Mouse (Mus musculus): ENCODE data around the gene Aldh9a1. TPM values are rescaled to one million over a fixed set of nuclear protein-coding genes. Genes with fewer than 3 reads are reported as not detected.

The Aldh9a1 gene
- polyA plus RNA-seq, 1 experiment from 2014 or later: 36.2 TPM

DNA sequence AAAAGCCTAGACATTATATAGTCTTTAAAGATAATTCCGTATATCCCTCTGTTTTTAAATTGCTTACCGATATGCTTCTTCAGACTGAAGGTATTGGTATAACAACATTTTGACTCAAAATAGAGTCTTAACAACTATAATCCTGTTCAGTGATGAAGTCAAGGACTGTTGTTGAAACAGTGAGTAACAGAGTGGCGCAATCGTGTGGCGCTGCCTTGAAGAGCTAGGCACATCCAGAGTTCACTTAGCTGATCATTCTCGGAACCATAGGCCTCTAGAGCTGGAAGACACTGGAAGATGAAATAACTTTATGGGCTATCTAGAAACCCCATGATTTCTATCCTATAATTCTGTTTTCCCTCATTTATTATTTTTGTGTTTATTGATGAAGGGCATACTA lies 28.1 kb upstream of the Aldh9a1 start:
- WGBS: 99% methylated on average over 6 of the region's 6 CpGs
- H3K4me1 ChIP-seq (replicated peaks; ENCODE audit: control insufficient read depth, insufficient read depth, low read length): no peaks in the 10 kb centered on the region
- ATAC-seq (ENCODE audit: low FRiP score): no peak
- no peaks in the 10 kb centered on the region for H3K27me3 ChIP-seq (ENCODE audit: control insufficient read depth, insufficient read depth, low read length)
- H3K36me3 ChIP-seq (ENCODE audit: control insufficient read depth, insufficient read depth, low read length): peaks cover 6% of the 10 kb centered on the region
- H3K9me3 ChIP-seq (ENCODE audit: control insufficient read depth, low read length): no peaks in the 10 kb centered on the region
- H3K4me3 ChIP-seq (ENCODE audit: low read depth, low read length): no peak overlapping the region
- H3K4me2 ChIP-seq (replicated peaks; ENCODE audit: low read depth, low read length): no peak overlapping the region
- no peak overlapping the region for H3K9ac ChIP-seq (ENCODE audit: low read depth, low read length)
- no peak for DNase-seq (ENCODE audit: low spot score)
- no peak overlapping the region for H3K27ac ChIP-seq (ENCODE audit: low read depth, low read length)

DNA sequence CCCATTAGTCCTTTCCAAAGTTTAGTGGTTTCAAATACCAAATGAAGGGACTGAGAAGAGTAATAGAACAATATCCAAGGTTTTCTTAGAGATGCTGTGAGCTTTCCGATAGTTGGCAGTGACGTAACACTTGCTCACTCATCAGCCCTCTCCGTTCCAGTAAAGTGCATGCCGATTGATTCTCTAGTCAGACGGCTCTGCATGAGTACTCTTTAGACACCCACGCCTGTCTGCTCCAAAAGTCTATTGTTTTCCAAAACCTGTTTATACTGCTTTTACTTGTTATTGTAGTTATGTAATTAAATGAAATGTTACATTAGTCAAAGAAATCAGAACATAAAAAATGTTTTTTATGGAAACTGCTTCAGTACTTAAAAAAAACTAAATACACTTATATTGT lies 21.0 kb upstream of the Aldh9a1 start:
- H3K27ac ChIP-seq (ENCODE audit: low read depth, low read length): no peak overlapping the region
- 87% methylated on average over 6 of the region's 6 CpGs for WGBS
- H3K4me1 ChIP-seq (replicated peaks; ENCODE audit: control insufficient read depth, insufficient read depth, low read length): no peaks in the 10 kb centered on the region
- no peaks in the 10 kb centered on the region for H3K27me3 ChIP-seq (ENCODE audit: control insufficient read depth, insufficient read depth, low read length)
- H3K4me3 ChIP-seq (ENCODE audit: low read depth, low read length): no peak overlapping the region
- no peak overlapping the region for H3K9ac ChIP-seq (ENCODE audit: low read depth, low read length)
- H3K9me3 ChIP-seq (ENCODE audit: control insufficient read depth, low read length): no peaks in the 10 kb centered on the region
- DNase-seq (ENCODE audit: low spot score) (no peak), ATAC-seq (ENCODE audit: low FRiP score) (no peak)
- H3K4me2 ChIP-seq (replicated peaks; ENCODE audit: low read depth, low read length): no peak overlapping the region
- H3K36me3 ChIP-seq (ENCODE audit: control insufficient read depth, insufficient read depth, low read length): peaks cover 3% of the 10 kb centered on the region; the same call in 1 of the 2 replicates

DNA sequence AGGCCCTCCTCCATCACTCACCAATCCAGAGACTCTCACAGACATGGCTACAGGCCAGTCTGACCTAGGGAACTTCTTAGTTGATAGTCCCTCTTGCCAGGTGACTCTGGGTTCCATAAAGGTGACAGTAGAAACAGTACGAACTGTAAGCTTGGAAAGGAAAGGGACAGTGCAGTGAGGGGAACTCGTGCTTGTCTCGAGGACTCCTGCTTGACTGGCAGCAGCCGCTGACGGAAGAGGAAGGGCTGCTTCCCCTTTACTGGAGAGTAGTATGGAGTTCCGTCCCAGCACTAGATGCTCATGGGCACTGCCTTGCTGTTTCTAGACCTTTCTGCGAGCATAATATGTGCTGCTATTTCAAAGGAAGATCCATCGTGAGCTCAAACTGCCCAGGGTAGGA lies 18.7 kb upstream of the Aldh9a1 start:
- Histone ChIP-seq H3K9me3 (ENCODE audit: control insufficient read depth, low read length) (no peaks in the 10 kb centered on the region), H3K4me2 (replicated peaks; ENCODE audit: low read depth, low read length) (no peak overlapping the region), H3K4me3 (ENCODE audit: low read depth, low read length) (no peak overlapping the region), H3K4me1 (replicated peaks; ENCODE audit: control insufficient read depth, insufficient read depth, low read length) (no peaks in the 10 kb centered on the region), H3K27me3 (ENCODE audit: control insufficient read depth, insufficient read depth, low read length) (no peaks in the 10 kb centered on the region), H3K9ac (ENCODE audit: low read depth, low read length) (no peak overlapping the region), H3K27ac (ENCODE audit: low read depth, low read length) (no peak overlapping the region), H3K36me3 (ENCODE audit: control insufficient read depth, insufficient read depth, low read length) (peaks cover 3% of the 10 kb centered on the region; the same call in 1 of the 2 replicates)
- DNase-seq (ENCODE audit: low spot score): no peak
- 91% methylated on average over 8 of the region's 8 CpGs for WGBS
- no peak for ATAC-seq (ENCODE audit: low FRiP score)

GRCm38 (mm10) chr1:167336398-167336797 lies 13.4 kb upstream of the Aldh9a1 start:
- ATAC-seq (ENCODE audit: low FRiP score): no peak
- no peak for DNase-seq (ENCODE audit: low spot score)
- WGBS: 94% methylated on average over 3 of the region's 3 CpGs
- no peaks in the 10 kb centered on the region for H3K4me1 ChIP-seq (replicated peaks; ENCODE audit: control insufficient read depth, insufficient read depth, low read length)
- no peaks in the 10 kb centered on the region for H3K27me3 ChIP-seq (ENCODE audit: control insufficient read depth, insufficient read depth, low read length)
- H3K36me3 ChIP-seq (ENCODE audit: control insufficient read depth, insufficient read depth, low read length): no peaks in the 10 kb centered on the region
- H3K4me2 ChIP-seq (replicated peaks; ENCODE audit: low read depth, low read length): no peak overlapping the region
- no peak overlapping the region for H3K9ac ChIP-seq (ENCODE audit: low read depth, low read length)
- no peaks in the 10 kb centered on the region for H3K9me3 ChIP-seq (ENCODE audit: control insufficient read depth, low read length)
- H3K4me3 ChIP-seq (ENCODE audit: low read depth, low read length): no peak overlapping the region
- no peak overlapping the region for H3K27ac ChIP-seq (ENCODE audit: low read depth, low read length)

GRCm38 (mm10) chr1:167337463-167338095 lies 12.2 kb upstream of the Aldh9a1 start:
- peak; percentile 60 for ATAC-seq (ENCODE audit: low FRiP score)
- Histone ChIP-seq H3K4me1 (replicated peaks; ENCODE audit: control insufficient read depth, insufficient read depth, low read length) (no peaks in the 10 kb centered on the region), H3K27ac (ENCODE audit: low read depth, low read length) (no peak overlapping the region), H3K9me3 (ENCODE audit: control insufficient read depth, low read length) (no peaks in the 10 kb centered on the region), H3K4me2 (replicated peaks; ENCODE audit: low read depth, low read length) (no peak overlapping the region), H3K4me3 (ENCODE audit: low read depth, low read length) (no peak overlapping the region), H3K36me3 (ENCODE audit: control insufficient read depth, insufficient read depth, low read length) (no peaks in the 10 kb centered on the region), H3K27me3 (ENCODE audit: control insufficient read depth, insufficient read depth, low read length) (no peaks in the 10 kb centered on the region), H3K9ac (ENCODE audit: low read depth, low read length) (no peak overlapping the region)
- WGBS: 21% methylated on average over 12 of the region's 12 CpGs
- peak; percentile 94 for DNase-seq (ENCODE audit: low spot score)

GRCm38 (mm10) chr1:167339177-167339781 lies 10.5 kb upstream of the Aldh9a1 start:
- 80% methylated on average over 8 of the region's 9 CpGs for WGBS
- H3K9me3 ChIP-seq (ENCODE audit: control insufficient read depth, low read length): no peaks in the 10 kb centered on the region
- ATAC-seq (ENCODE audit: low FRiP score): no peak

DNA sequence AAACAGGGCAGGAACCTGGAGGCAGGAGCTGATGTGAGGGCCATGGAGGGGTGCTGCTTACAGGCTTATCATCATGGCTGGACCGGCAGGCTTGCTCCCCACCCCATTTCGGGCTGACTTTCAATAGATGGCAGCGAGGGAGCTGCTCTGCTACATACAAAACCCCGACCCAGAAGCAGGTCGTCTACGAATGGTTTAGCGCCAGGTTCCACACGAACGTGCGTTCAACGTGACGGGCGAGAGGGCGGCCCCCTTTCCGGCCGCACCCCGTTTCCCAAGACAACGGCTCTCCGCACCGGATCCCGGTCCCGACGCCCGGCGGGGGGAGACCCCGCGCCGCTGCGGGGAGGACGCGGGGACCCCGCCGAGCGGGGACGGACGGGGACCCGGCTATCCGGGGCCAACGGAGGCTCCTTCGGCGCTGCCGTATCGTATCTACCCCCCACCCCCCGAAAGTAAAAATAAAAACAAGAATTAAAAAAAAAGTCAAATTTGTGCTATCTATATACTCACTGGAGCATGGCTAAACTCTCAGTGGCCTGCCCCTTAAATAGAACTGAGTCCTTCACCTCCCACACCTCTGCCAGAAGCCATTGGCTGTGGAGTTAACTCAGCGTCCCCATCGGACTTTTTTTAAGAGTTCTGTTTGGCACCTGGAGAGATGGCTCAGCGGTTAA lies 9.5 kb upstream of the Aldh9a1 start:
- no peaks in the 10 kb centered on the region for H3K36me3 ChIP-seq (ENCODE audit: control insufficient read depth, insufficient read depth, low read length)
- no peaks in the 10 kb centered on the region for H3K4me1 ChIP-seq (replicated peaks; ENCODE audit: control insufficient read depth, insufficient read depth, low read length)
- H3K27me3 ChIP-seq (ENCODE audit: control insufficient read depth, insufficient read depth, low read length): no peaks in the 10 kb centered on the region
- peak; percentile 47; the same call in 1 of the 2 replicates for ATAC-seq (ENCODE audit: low FRiP score)
- no peak overlapping the region for H3K27ac ChIP-seq (ENCODE audit: low read depth, low read length)
- peak overlapping the region; percentile 38 for H3K4me3 ChIP-seq (ENCODE audit: low read depth, low read length)
- WGBS: 2% methylated on average over 44 of the region's 47 CpGs
- peak; percentile 39 for DNase-seq (ENCODE audit: low spot score)
- peak overlapping the region; percentile 75 for H3K4me2 ChIP-seq (replicated peaks; ENCODE audit: low read depth, low read length)
- H3K9me3 ChIP-seq (ENCODE audit: control insufficient read depth, low read length): no peaks in the 10 kb centered on the region
- H3K9ac ChIP-seq (ENCODE audit: low read depth, low read length): no peak overlapping the region; the same call in 1 of the 2 replicates

More at GRCm38 (mm10) chr1:167339177-167339781, 10.5 kb upstream of the Aldh9a1 start:
- H3K9ac ChIP-seq (ENCODE audit: low read depth, low read length): no peak overlapping the region
- H3K4me1 ChIP-seq (replicated peaks; ENCODE audit: control insufficient read depth, insufficient read depth, low read length): no peaks in the 10 kb centered on the region
- no peak for DNase-seq (ENCODE audit: low spot score)
- H3K27ac ChIP-seq (ENCODE audit: low read depth, low read length): no peak overlapping the region
- no peaks in the 10 kb centered on the region for H3K27me3 ChIP-seq (ENCODE audit: control insufficient read depth, insufficient read depth, low read length)
- H3K4me2 ChIP-seq (replicated peaks; ENCODE audit: low read depth, low read length): no peak overlapping the region
- H3K36me3 ChIP-seq (ENCODE audit: control insufficient read depth, insufficient read depth, low read length): no peaks in the 10 kb centered on the region
- H3K4me3 ChIP-seq (ENCODE audit: low read depth, low read length): no peak overlapping the region

DNA sequence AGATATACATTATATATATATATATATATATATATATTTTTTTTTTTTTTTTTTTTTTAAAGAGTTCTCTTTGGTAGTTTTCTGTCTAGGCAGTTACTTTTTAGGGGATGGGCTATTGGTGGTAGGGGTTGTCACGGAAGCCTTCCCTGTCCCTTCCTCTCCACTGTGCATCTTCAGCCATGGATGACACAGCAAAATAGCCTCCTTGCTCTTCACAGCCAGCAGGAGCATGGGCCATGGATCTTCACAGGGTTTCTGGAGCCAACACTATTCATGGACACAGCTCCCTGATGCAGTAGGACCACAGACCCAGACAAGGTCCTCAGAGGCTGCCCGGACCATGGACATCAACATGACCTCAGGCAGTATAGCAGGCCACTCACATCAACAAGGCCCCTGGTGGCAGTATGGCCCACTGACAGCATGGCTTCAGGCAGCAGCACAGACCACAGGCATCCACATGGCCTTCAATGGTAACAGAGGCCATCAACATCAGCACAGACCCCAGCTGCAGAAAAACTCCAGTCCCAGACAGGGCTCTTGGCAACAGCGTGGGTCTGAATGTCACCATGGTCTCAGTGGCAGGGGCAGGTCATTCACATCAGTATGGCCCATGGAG lies 8.8 kb upstream of the Aldh9a1 start:
- no peaks in the 10 kb centered on the region for H3K9me3 ChIP-seq (ENCODE audit: control insufficient read depth, low read length)
- H3K4me1 ChIP-seq (replicated peaks; ENCODE audit: control insufficient read depth, insufficient read depth, low read length): no peaks in the 10 kb centered on the region
- H3K27ac ChIP-seq (ENCODE audit: low read depth, low read length): no peak overlapping the region
- no peak overlapping the region for H3K9ac ChIP-seq (ENCODE audit: low read depth, low read length)
- DNase-seq (ENCODE audit: low spot score) (peak; percentile 8), ATAC-seq (ENCODE audit: low FRiP score) (no peak)
- H3K27me3 ChIP-seq (ENCODE audit: control insufficient read depth, insufficient read depth, low read length): no peaks in the 10 kb centered on the region
- H3K4me3 ChIP-seq (ENCODE audit: low read depth, low read length): no peak overlapping the region
- no peaks in the 10 kb centered on the region for H3K36me3 ChIP-seq (ENCODE audit: control insufficient read depth, insufficient read depth, low read length)
- H3K4me2 ChIP-seq (replicated peaks; ENCODE audit: low read depth, low read length): no peak overlapping the region
- WGBS: 98% methylated on average over 3 of the region's 3 CpGs

All from hindbrain, embryonic 11.5 days (tissue).